Mouse (Mus musculus): ENCODE results near the gene Ice1.

GRCm38 (mm10) chr13:70582517-70582916 lies 54.9 kb downstream of the Ice1 start:
- TF ChIP-seq POLR2A (IDR thresholded peaks at IDR 0.05; ENCODE audit: borderline replicate concordance, insufficient read depth, low read length) (no peak), CTCF (IDR thresholded peaks at IDR 0.05; ENCODE audit: borderline replicate concordance, insufficient read depth, low read depth, low read length) (no peak)

Data from cerebellum, adult 2 months (tissue).